ENCODE assay signal across 8 mouse cellular contexts in the genomic region with DNA sequence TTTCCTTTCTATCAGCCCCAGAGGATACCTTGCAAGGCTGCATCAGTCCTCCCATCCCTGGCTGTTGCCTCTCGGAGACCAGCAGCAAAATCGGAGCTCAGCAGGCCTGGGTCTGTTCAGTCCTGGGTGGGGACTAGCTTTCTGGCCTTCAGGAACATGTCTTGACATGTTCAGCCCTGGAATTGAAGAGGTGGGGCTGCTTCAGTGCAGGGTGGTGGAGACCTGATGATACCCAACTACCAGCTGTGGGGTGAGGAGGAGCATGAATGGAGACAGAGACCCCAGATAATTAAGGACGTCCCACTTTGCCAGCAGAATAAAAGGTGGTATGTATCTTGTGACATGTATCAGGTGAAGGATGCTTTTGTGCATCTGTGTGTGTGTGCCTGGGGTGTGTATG. TPM values are rescaled to one million over a fixed set of nuclear protein-coding genes. Genes with fewer than 3 reads are reported as not detected.
DNase-seq lines count a peak whose midpoint lies in the region; ATAC-seq and TF ChIP-seq lines count a peak whose summit lies in the region.

A gene (plus strand): TSS at position 201 of the 400 bp plus-strand sequence.

- no peak for ATAC-seq in heart, embryonic 13.5 days (ENCODE audit: extremely low read depth, insufficient number of reproducible peaks, low FRiP score, low TSS enrichment)
- ATAC-seq in stomach, postnatal 0 days (ENCODE audit: low FRiP score, low TSS enrichment) = no peak

- TF ChIP-seq EP300 in stomach, postnatal 0 days (optimal IDR thresholded peaks at IDR 0.05) = no peak

- H3K4me1 ChIP-seq in heart, embryonic 13.5 days = peaks cover 19% of the 10 kb centered on the region
- peaks cover 27% of the 10 kb centered on the region for H3K4me1 ChIP-seq in limb, embryonic 10.5 days
- 0 out of 2 replicates have a peak, but pooled peaks cover 2% of the 10 kb centered on the region for H3K4me1 ChIP-seq in stomach, postnatal 0 days (replicated peaks; ENCODE audit: control insufficient read depth, insufficient read depth)

- 71% methylated on average over 3 of the region's 3 CpGs for WGBS in heart, embryonic 13.5 days
- 70% methylated on average over 3 of the region's 3 CpGs for WGBS in limb, embryonic 10.5 days
- 68% methylated on average over 3 of the region's 3 CpGs for WGBS in stomach, postnatal 0 days

- peak; percentile 14 to 27 for DNase-seq in adrenal gland, adult (ENCODE audit: inconsistent age in 2 of 2, low spot score in 1 of 2)
- no peak for DNase-seq in adrenal gland, postnatal 25 days
- DNase-seq in urinary bladder, adult 2 months (ENCODE audit: low spot score) = peak; percentile 20
- no peak for DNase-seq in urinary bladder, postnatal 36 days (ENCODE audit: low spot score in 2 of 2)
- no peak for DNase-seq in limb, embryonic 10.5 days (ENCODE audit: low spot score)
- no peak for DNase-seq in stomach, postnatal 0 days (ENCODE audit: low spot score)
- DNase-seq in cerebellum, postnatal 36 days = no peak

- peaks cover 25% of the 10 kb centered on the region for H3K27me3 ChIP-seq in heart, embryonic 13.5 days (replicated peaks)
- H3K27me3 ChIP-seq in limb, embryonic 10.5 days (ENCODE audit: low read depth, poor library complexity, severe bottlenecking) = peaks cover 50% of the 10 kb centered on the region
- H3K27me3 ChIP-seq in stomach, postnatal 0 days (ENCODE audit: control insufficient read depth, insufficient read depth, low read length) = no peaks in the 10 kb centered on the region

- 0 out of 2 replicates have a peak within 1 kb of the TSS, but pooled peaks have one; percentile 14 for H3K9ac ChIP-seq in heart, embryonic 13.5 days
- no peak within 1 kb of the TSS for H3K9ac ChIP-seq in stomach, postnatal 0 days (ENCODE audit: low read length)

- H3K4me2 ChIP-seq in heart, embryonic 13.5 days = no peak within 1 kb of the TSS
- no peak within 1 kb of the TSS for H3K4me2 ChIP-seq in stomach, postnatal 0 days (replicated peaks; ENCODE audit: low read depth)

- H3K9me3 ChIP-seq in heart, embryonic 13.5 days = no peaks in the 10 kb centered on the region
- no peaks in the 10 kb centered on the region for H3K9me3 ChIP-seq in limb, embryonic 10.5 days (replicated peaks)
- no peaks in the 10 kb centered on the region for H3K9me3 ChIP-seq in stomach, postnatal 0 days (ENCODE audit: control insufficient read depth, low read length)

- no peak within 1 kb of the TSS for H3K27ac ChIP-seq in heart, embryonic 13.5 days (replicated peaks)
- H3K27ac ChIP-seq in limb, embryonic 10.5 days = no peak within 1 kb of the TSS
- no peak within 1 kb of the TSS for H3K27ac ChIP-seq in stomach, postnatal 0 days (replicated peaks)

- no peak for TF ChIP-seq CTCF in stomach, postnatal 0 days (IDR thresholded peaks at IDR 0.05; ENCODE audit: low read depth)

- no peak within 1 kb of the TSS for H3K4me3 ChIP-seq in heart, embryonic 13.5 days
- H3K4me3 ChIP-seq in limb, embryonic 10.5 days = no peak within 1 kb of the TSS
- H3K4me3 ChIP-seq in stomach, postnatal 0 days (ENCODE audit: low read depth, low read length) = no peak within 1 kb of the TSS

- H3K36me3 ChIP-seq in heart, embryonic 13.5 days = no peaks in the 10 kb centered on the region
- no peaks in the 10 kb centered on the region for H3K36me3 ChIP-seq in limb, embryonic 10.5 days
- H3K36me3 ChIP-seq in stomach, postnatal 0 days (ENCODE audit: control insufficient read depth, insufficient read depth, low read length) = no peaks in the 10 kb centered on the region

RNA-seq across cellular contexts. Expression of the gene that starts here (rescaled TPM):
- total RNA-seq in adrenal gland, postnatal 25 days (2021) = 8.9 and 23.4 TPM in 2 replicates
- polyA plus RNA-seq in urinary bladder, adult 2 months (2012; rRNA removed) = 39.8 and 42.3 TPM in 2 replicates
- 38.5 and 52.3 TPM in 2 replicates for polyA plus RNA-seq in heart, embryonic 13.5 days (2015; fragmentation: Nextera tagmentation; extraction: Ambion mirVana)
- polyA plus RNA-seq in limb, embryonic 10.5 days (2016; fragmentation: Nextera tagmentation; extraction: Ambion mirVana) = 22.2 and 28.8 TPM in 2 replicates
- polyA plus RNA-seq in stomach, postnatal 0 days (2015; fragmentation: Nextera tagmentation; extraction: Ambion mirVana) = 484 and 502 TPM in 2 replicates

Comparison
In these comparisons a context has a peak if more than half of its experiments do, and no peak if none do; other contexts are left out.
1. DNase-seq: peak in adrenal gland, adult (2 of 2) and urinary bladder, adult 2 months (single experiment); none in adrenal gland, postnatal 25 days (single experiment), urinary bladder, postnatal 36 days (0 of 2), limb, embryonic 10.5 days (single experiment), stomach, postnatal 0 days (single experiment) and cerebellum, postnatal 36 days (0 of 2).